Mouse (Mus musculus) kidney, embryonic 14.5 days (tissue): ENCODE measurements around the gene Macrod2. TPM values are rescaled to one million over a fixed set of nuclear protein-coding genes. Genes with fewer than 3 reads are reported as not detected.

ENCODE experiments used
- ATAC-seq: fragments of 200-750 bp; cut with Nextera tagmentation; 2 replicates; pipeline ENCODE4 v1.8.0; 2017; ENCODE audit warnings: moderate number of reproducible peaks, mild to moderate bottlenecking, moderate TSS enrichment, moderate library complexity; ENCODE audit not compliant: low FRiP score, low TSS enrichment
- H3K27ac ChIP-seq: fragments of 300-500 bp; sonication (generic); 2 replicates; pipeline ENCODE4 v1.5.1; 2014; ENCODE audit warnings: low read depth, mild to moderate bottlenecking, low read length, moderate library complexity, mixed read lengths
- H3K27me3 ChIP-seq: fragments of 300-500 bp; sonication (generic); 2 replicates; pipeline ENCODE4 v1.6.1; 2014; ENCODE audit warnings: mild to moderate bottlenecking, low read length; ENCODE audit not compliant: control insufficient read depth, insufficient read depth
- H3K36me3 ChIP-seq: fragments of 300-500 bp; sonication (generic); 2 replicates; pipeline ENCODE4 v1.6.1; 2014; ENCODE audit warnings: low read length, mixed read lengths; ENCODE audit not compliant: control insufficient read depth, insufficient read depth
- H3K4me1 ChIP-seq: fragments of 300-500 bp; sonication (generic); 2 replicates; pipeline ENCODE4 v1.6.1; 2014; ENCODE audit warnings: low read length, mixed read lengths; ENCODE audit not compliant: control insufficient read depth, insufficient read depth
- H3K4me2 ChIP-seq: fragments of 300-500 bp; sonication (generic); replicated peaks from 2 replicates; pipeline ENCODE4 v1.6.1; 2014; ENCODE audit warnings: low read depth, mild to moderate bottlenecking, low read length
- H3K4me3 ChIP-seq: fragments of 300-500 bp; sonication (generic); 2 replicates; pipeline ENCODE4 v1.5.1; 2014; ENCODE audit warnings: mild to moderate bottlenecking, low read length
- H3K9ac ChIP-seq: fragments of 300-500 bp; sonication (generic); 2 replicates; pipeline ENCODE4 v1.6.1; 2014; ENCODE audit warnings: low read depth, mild to moderate bottlenecking, low read length, moderate library complexity
- H3K9me3 ChIP-seq: fragments of 300-500 bp; sonication (generic); 2 replicates; pipeline ENCODE4 v1.6.1; 2016; ENCODE audit warnings: low read length; ENCODE audit not compliant: control insufficient read depth
- WGBS: fragments of 180-500 bp; shearing (Covaris S2); extraction: QIAGEN DNeasy Blood & Tissue Kit; methylation state at CpG from one replicate; pipeline ENCODE4 v1.1.7; 2014; 5-methylcytosine and 5-hydroxymethylcytosine counted together
- polyA plus RNA-seq: library from polyadenylated mRNA; unstranded; fragments of >200 nt; fragmentation: Nextera tagmentation; extraction: Ambion mirVana; gene quantifications from 2 replicates; pipeline ENCODE4 v1.2.1, GENCODE M21; 2014

Macrod2 gene
- polyA plus RNA-seq, 1 experiment from 2014 or later = 22.2 TPM

DNA sequence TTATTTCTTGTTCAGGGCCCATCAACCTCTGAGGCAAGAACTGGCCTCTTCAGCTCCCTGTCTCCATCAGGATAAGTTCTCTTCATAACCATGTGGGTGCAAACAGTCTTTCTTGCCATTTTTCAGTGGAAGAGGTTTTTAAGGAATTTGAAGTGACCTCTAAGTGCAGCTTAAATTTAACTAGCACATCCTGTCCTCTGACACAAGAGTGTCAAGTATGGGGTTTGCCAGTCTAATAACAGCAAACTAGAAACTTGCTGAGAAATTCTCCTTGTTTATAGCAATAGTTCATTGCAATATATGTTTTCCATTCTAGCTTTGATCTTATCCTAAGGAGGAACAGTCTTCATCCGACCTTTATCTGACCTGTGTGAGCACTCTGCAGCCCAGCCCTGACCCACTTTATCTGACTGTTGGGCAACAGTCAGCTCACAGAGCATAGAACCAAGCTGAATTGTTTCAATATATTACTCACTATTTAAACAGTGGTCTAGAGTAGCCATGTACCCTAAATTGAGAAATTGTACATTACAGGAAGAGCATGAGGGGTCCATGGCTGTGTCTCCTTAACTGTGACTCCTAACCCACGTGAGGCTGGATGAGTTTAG lies 226.7 kb downstream of the Macrod2 start:
- Histone ChIP-seq H3K4me1 (no peaks in the 10 kb centered on the region), H3K27me3 (no peaks in the 10 kb centered on the region), H3K4me3 (no peak overlapping the region), H3K9ac (no peak overlapping the region), H3K9me3 (no peaks in the 10 kb centered on the region), H3K4me2 (no peak overlapping the region), H3K36me3 (no peaks in the 10 kb centered on the region), H3K27ac (no peak overlapping the region)
- ATAC-seq = no peak
- 69% methylated on average over 2 of the region's 2 CpGs for WGBS

DNA sequence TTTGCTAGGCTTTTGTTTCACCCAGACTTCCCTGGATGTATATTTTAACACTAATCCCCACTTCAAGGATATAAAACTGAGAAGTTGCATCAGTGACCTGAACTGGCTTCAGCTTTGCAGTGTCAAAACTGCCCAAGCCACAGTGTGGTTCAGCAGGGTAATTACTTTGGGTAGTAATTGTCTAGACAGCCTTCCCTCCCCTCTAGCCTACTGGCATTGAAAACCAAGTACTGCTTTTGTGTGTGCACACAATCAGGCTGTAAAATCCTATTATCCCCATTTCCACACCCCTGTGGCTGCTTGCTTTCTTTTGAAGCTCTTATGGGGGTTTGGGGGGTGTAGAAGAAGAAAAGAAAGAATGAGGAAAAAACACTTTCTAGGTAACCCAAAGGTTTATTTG lies 258.4 kb downstream of the Macrod2 start:
- H3K4me1 ChIP-seq = no peaks in the 10 kb centered on the region
- H3K4me3 ChIP-seq = no peak overlapping the region
- ATAC-seq = no peak
- no peak overlapping the region for H3K4me2 ChIP-seq
- peaks cover 1% of the 10 kb centered on the region; the same call in 1 of the 2 replicates for H3K36me3 ChIP-seq
- H3K9ac ChIP-seq = no peak overlapping the region
- no peak overlapping the region for H3K27ac ChIP-seq
- H3K9me3 ChIP-seq = no peaks in the 10 kb centered on the region
- no peaks in the 10 kb centered on the region for H3K27me3 ChIP-seq

GRCm38 (mm10) chr2:140653978-140654377 lies 258.9 kb downstream of the Macrod2 start:
- H3K27me3 ChIP-seq = no peaks in the 10 kb centered on the region
- ATAC-seq = no peak
- 70% methylated on average over 2 of the region's 2 CpGs for WGBS
- H3K4me2 ChIP-seq = no peak overlapping the region
- H3K27ac ChIP-seq = no peak overlapping the region
- H3K9me3 ChIP-seq = no peaks in the 10 kb centered on the region
- H3K4me1 ChIP-seq = no peaks in the 10 kb centered on the region
- H3K4me3 ChIP-seq = no peak overlapping the region
- peaks cover 5% of the 10 kb centered on the region; the same call in 1 of the 2 replicates for H3K36me3 ChIP-seq
- no peak overlapping the region for H3K9ac ChIP-seq

GRCm38 (mm10) chr2:140662673-140663072 lies 267.6 kb downstream of the Macrod2 start:
- Histone ChIP-seq H3K36me3 (peaks cover 32% of the 10 kb centered on the region), H3K4me2 (no peak overlapping the region), H3K27ac (no peak overlapping the region), H3K4me3 (no peak overlapping the region), H3K4me1 (peaks cover 5% of the 10 kb centered on the region; the same call in 1 of the 2 replicates), H3K9ac (no peak overlapping the region), H3K9me3 (no peaks in the 10 kb centered on the region), H3K27me3 (no peaks in the 10 kb centered on the region)
- 47% methylated on average over 5 of the region's 5 CpGs for WGBS
- ATAC-seq = 0 out of 2 replicates have a peak, but pooled peaks have one; percentile 32

GRCm38 (mm10) chr2:140664381-140664780 lies 269.3 kb downstream of the Macrod2 start:
- Histone ChIP-seq H3K36me3 (peaks cover 25% of the 10 kb centered on the region), H3K4me2 (no peak overlapping the region), H3K27me3 (no peaks in the 10 kb centered on the region), H3K9me3 (no peaks in the 10 kb centered on the region), H3K27ac (no peak overlapping the region), H3K4me1 (peaks cover 11% of the 10 kb centered on the region; the same call in 1 of the 2 replicates), H3K9ac (no peak overlapping the region), H3K4me3 (no peak overlapping the region)
- WGBS = 94% methylated on average over 4 of the region's 4 CpGs
- ATAC-seq = no peak

DNA sequence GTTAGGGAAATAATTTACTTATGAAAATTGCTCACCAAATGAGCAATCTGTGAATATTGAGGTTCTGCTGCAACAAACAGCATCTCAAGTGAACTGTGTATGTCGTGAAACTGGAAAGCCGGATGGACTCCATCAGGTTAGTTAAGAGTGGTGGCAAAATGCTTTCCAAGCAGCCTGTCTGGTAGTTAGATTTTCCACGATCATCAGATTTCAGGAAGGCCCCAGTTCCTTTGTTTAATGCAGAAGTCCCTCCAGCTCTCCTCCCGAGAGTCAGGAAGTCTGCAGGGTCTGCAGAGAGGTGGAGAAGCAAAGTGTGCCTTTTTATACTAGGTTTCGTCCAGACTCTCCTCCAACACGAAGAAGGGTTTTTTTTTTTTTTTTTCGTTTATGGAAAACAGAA lies 271.7 kb downstream of the Macrod2 start:
- H3K36me3 ChIP-seq = peaks cover 4% of the 10 kb centered on the region; the same call in 1 of the 2 replicates
- no peaks in the 10 kb centered on the region for H3K27me3 ChIP-seq
- no peak overlapping the region for H3K4me3 ChIP-seq
- no peak for ATAC-seq
- H3K4me2 ChIP-seq = peak overlapping the region; percentile 6; the same call in 1 of the 2 replicates
- WGBS = 29% methylated on average over 7 of the region's 7 CpGs
- no peaks in the 10 kb centered on the region for H3K9me3 ChIP-seq
- H3K27ac ChIP-seq = no peak overlapping the region
- H3K4me1 ChIP-seq = peaks cover 11% of the 10 kb centered on the region; the same call in 1 of the 2 replicates
- H3K9ac ChIP-seq = peak overlapping the region; percentile 8; the same call in 1 of the 2 replicates

DNA sequence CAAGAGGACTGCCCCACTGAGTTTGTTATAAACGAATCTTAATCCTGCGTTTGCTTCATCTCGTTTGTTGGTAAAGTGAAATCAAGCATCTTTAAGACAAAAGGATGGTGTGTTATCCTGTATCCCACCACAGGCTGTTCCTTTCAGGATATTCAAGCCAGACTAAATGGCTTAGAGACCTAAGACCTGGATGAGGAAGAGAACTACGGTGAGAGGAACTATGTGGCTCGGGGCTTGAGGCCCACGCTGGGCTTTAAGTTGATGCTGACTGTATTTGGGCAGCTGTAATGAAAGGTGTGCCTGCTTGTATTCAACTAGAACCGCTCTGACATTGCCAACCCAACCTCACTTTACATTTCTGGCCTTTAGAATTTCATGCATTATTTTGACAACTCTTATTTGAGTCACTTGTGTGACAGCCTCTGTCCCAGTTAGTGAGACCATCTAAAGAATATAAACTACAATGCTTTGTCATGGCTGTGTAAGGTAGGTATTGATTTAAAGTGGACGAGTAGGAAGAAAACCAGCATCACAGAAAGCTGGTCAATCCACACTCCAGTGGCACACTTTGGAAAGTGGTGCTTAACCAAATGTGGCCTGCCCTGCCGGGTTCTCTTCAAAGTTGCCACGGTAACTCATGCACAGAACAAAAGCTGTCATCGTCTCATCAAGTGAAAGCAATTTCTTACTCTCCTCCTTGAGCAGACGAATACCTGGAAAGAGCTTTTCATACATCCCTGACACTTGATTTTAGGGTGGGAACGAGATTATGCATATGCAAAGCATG lies 272.3 kb downstream of the Macrod2 start:
- Histone ChIP-seq H3K27me3 (no peaks in the 10 kb centered on the region), H3K27ac (no peak overlapping the region), H3K4me3 (peak overlapping the region; percentile 21), H3K36me3 (peaks cover 4% of the 10 kb centered on the region; the same call in 1 of the 2 replicates), H3K4me2 (peak overlapping the region; percentile 34), H3K4me1 (peaks cover 11% of the 10 kb centered on the region; the same call in 1 of the 2 replicates), H3K9ac (peak overlapping the region; percentile 8), H3K9me3 (no peaks in the 10 kb centered on the region)
- 69% methylated on average over 13 of the region's 13 CpGs for WGBS
- ATAC-seq = no peak

- peak overlapping the region; percentile 34 for H3K4me2 ChIP-seq
- 2% methylated on average over 8 of the region's 8 CpGs for WGBS
Measured at GRCm38 (mm10) chr2:140668311-140668710, 273.2 kb downstream of the Macrod2 start.

DNA sequence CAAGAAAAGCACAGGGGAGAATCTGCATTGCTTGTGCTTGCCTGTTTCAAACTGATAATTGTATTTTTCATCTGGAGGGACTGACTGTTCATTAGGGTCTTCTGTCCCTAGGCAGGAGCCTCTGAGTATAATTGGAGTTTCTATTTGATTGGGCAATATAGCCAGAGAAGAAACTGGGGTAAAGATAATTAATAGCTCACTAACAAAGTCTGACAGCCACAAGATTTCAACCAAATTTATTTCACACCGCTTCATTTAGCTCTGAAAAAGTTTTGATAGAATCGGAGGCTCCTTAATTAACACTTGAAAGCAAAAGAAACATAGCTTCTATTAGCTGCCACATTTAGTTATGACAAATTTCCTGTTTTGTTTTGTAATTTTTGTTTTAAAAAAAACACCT lies 274.0 kb downstream of the Macrod2 start:
- Histone ChIP-seq H3K27ac (no peak overlapping the region), H3K4me1 (peaks cover 11% of the 10 kb centered on the region; the same call in 1 of the 2 replicates), H3K9me3 (no peaks in the 10 kb centered on the region), H3K4me2 (peak overlapping the region; percentile 34), H3K36me3 (no peaks in the 10 kb centered on the region), H3K4me3 (peak overlapping the region; percentile 21), H3K9ac (peak overlapping the region; percentile 9; the same call in 1 of the 2 replicates), H3K27me3 (no peaks in the 10 kb centered on the region)
- no peak for ATAC-seq
- 18% methylated on average over 2 of the region's 2 CpGs for WGBS

More at GRCm38 (mm10) chr2:140668311-140668710, 273.2 kb downstream of the Macrod2 start:
- H3K4me3 ChIP-seq = peak overlapping the region; percentile 21
- ATAC-seq = peak; percentile 37; the same call in 1 of the 2 replicates
- peaks cover 11% of the 10 kb centered on the region; the same call in 1 of the 2 replicates for H3K4me1 ChIP-seq
- peak overlapping the region; percentile 9; the same call in 1 of the 2 replicates for H3K9ac ChIP-seq
- H3K36me3 ChIP-seq = no peaks in the 10 kb centered on the region
- H3K27ac ChIP-seq = no peak overlapping the region
- H3K9me3 ChIP-seq = no peaks in the 10 kb centered on the region
- no peaks in the 10 kb centered on the region for H3K27me3 ChIP-seq
